Mouse (Mus musculus) forebrain, embryonic 10.5 days (tissue): ENCODE measurements around the gene Foxb2. TPM values are rescaled to one million over a fixed set of nuclear protein-coding genes. Genes with fewer than 3 reads are reported as not detected.
"Not testable (repeated sequence)": the region's sequence is repeated elsewhere in the genome, so short reads cannot be mapped to it uniquely, and the experiment has no call there.

Experiments used
- DNase-seq: peaks from one replicate; pipeline ENCODE4 v3.0.0-alpha.2; 2017; ENCODE audit warnings: low spot score; ENCODE audit errors: extremely low spot score
- H3K27ac ChIP-seq: fragments of 300-500 bp; sonication (generic); 2 replicates; pipeline ENCODE4 v1.5.1; 2016; ENCODE audit warnings: mild to moderate bottlenecking
- H3K27me3 ChIP-seq: fragments of 300-500 bp; sonication (generic); 2 replicates; pipeline ENCODE4 v1.6.1; 2016; ENCODE audit warnings: mild to moderate bottlenecking; ENCODE audit not compliant: poor library complexity, severe bottlenecking
- H3K36me3 ChIP-seq: fragments of 300-500 bp; sonication (generic); replicated peaks from 2 replicates; pipeline ENCODE4 v1.6.1; 2016; ENCODE audit warnings: mild to moderate bottlenecking, moderate library complexity
- H3K4me1 ChIP-seq: fragments of 300-500 bp; sonication (generic); 2 replicates; pipeline ENCODE4 v1.6.1; 2016
- H3K4me3 ChIP-seq: fragments of 300-500 bp; sonication (generic); 2 replicates; pipeline ENCODE4 v1.5.1; 2016; ENCODE audit warnings: mild to moderate bottlenecking, moderate library complexity
- H3K9me3 ChIP-seq: fragments of 300-500 bp; sonication (generic); 2 replicates; pipeline ENCODE4 v1.6.1; 2016; ENCODE audit warnings: mild to moderate bottlenecking, moderate library complexity
- WGBS: fragments of 180-500 bp; shearing (Covaris S2); methylation state at CpG from one replicate; pipeline ENCODE4 v1.1.7; 2016; 5-methylcytosine and 5-hydroxymethylcytosine counted together
- polyA plus RNA-seq: library from polyadenylated mRNA; unstranded; fragments of >200 nt; fragmentation: Nextera tagmentation; extraction: Ambion mirVana; gene quantifications from 2 replicates; pipeline ENCODE4 v1.2.1, GENCODE M21; 2016

The Foxb2 gene
- polyA plus RNA-seq, 1 experiment from 2014 or later: 0.62 TPM

- H3K4me1 ChIP-seq: peaks cover 55% of the 10 kb centered on the region
- no peaks in the 10 kb centered on the region for H3K9me3 ChIP-seq
- peak overlapping the region; percentile 24; the same call in 1 of the 2 replicates for H3K4me3 ChIP-seq
- no peaks in the 10 kb centered on the region for H3K36me3 ChIP-seq
- H3K27ac ChIP-seq: no peak overlapping the region
- H3K27me3 ChIP-seq: peaks cover 97% of the 10 kb centered on the region
- WGBS: 0% methylated on average over 28 of the region's 28 CpGs
- peak; percentile 48 for DNase-seq
These were observed 3.0 kb downstream of the Foxb2 start for GRCm38 (mm10) chr19:16870501-16871191.

- Histone ChIP-seq H3K27ac (no peak overlapping the region), H3K4me1 (peaks cover 33% of the 10 kb centered on the region), H3K9me3 (no peaks in the 10 kb centered on the region), H3K27me3 (peaks cover 79% of the 10 kb centered on the region), H3K4me3 (no peak overlapping the region), H3K36me3 (no peaks in the 10 kb centered on the region)
- 42% methylated on average over 5 of the region's 5 CpGs for WGBS
- no peak for DNase-seq
These were observed 5.1 kb downstream of the Foxb2 start for GRCm38 (mm10) chr19:16868534-16868933.

- DNase-seq: no peak
- Histone ChIP-seq H3K36me3 (no peaks in the 10 kb centered on the region), H3K27ac (no peak overlapping the region), H3K4me3 (no peak overlapping the region), H3K4me1 (no peaks in the 10 kb centered on the region), H3K27me3 (peaks cover 19% of the 10 kb centered on the region), H3K9me3 (no peaks in the 10 kb centered on the region)
- 49% methylated on average over 4 of the region's 4 CpGs for WGBS
These were observed 15.0 kb downstream of the Foxb2 start for GRCm38 (mm10) chr19:16858646-16859045.

GRCm38 (mm10) chr19:16856752-16857151, 16.9 kb downstream of the Foxb2 start:
- Histone ChIP-seq H3K9me3 (no peaks in the 10 kb centered on the region), H3K4me1 (no peaks in the 10 kb centered on the region), H3K4me3 (no peak overlapping the region), H3K27ac (no peak overlapping the region), H3K27me3 (peaks cover 10% of the 10 kb centered on the region), H3K36me3 (no peaks in the 10 kb centered on the region)
- 80% methylated on average over 5 of the region's 5 CpGs for WGBS
- no peak for DNase-seq

GRCm38 (mm10) chr19:16844091-16844490, 29.5 kb downstream of the Foxb2 start:
- not testable (repeated sequence) for DNase-seq, H3K27me3 ChIP-seq, H3K27ac ChIP-seq, H3K36me3 ChIP-seq, H3K9me3 ChIP-seq, H3K4me3 ChIP-seq
- H3K4me1 ChIP-seq: peaks cover 20% of the 10 kb centered on the region
- WGBS: 85% methylated on average over 2 of the region's 2 CpGs

GRCm38 (mm10) chr19:16841516-16842249, 31.9 kb downstream of the Foxb2 start:
- no peak overlapping the region for H3K27ac ChIP-seq
- 9% methylated on average over 9 of the region's 9 CpGs for WGBS
- peaks cover 20% of the 10 kb centered on the region for H3K4me1 ChIP-seq
- H3K4me3 ChIP-seq: no peak overlapping the region
- H3K27me3 ChIP-seq: no peaks in the 10 kb centered on the region
- peaks cover 8% of the 10 kb centered on the region for H3K9me3 ChIP-seq
- peak; percentile 21 for DNase-seq
- H3K36me3 ChIP-seq: no peaks in the 10 kb centered on the region

- H3K27ac ChIP-seq: no peak overlapping the region
- no peaks in the 10 kb centered on the region for H3K36me3 ChIP-seq
- no peak for DNase-seq
- peaks cover 20% of the 10 kb centered on the region for H3K4me1 ChIP-seq
- peaks cover 8% of the 10 kb centered on the region for H3K9me3 ChIP-seq
- no peaks in the 10 kb centered on the region for H3K27me3 ChIP-seq
- WGBS: 61% methylated on average over 8 of the region's 8 CpGs
- H3K4me3 ChIP-seq: no peak overlapping the region
These were observed 32.6 kb downstream of the Foxb2 start for GRCm38 (mm10) chr19:16841001-16841400.

- 74% methylated on average over 5 of the region's 5 CpGs for WGBS
- H3K4me1 ChIP-seq: no peaks in the 10 kb centered on the region
- H3K4me3 ChIP-seq: no peak overlapping the region
- no peaks in the 10 kb centered on the region; the same call in 1 of the 2 replicates for H3K9me3 ChIP-seq
- no peak for DNase-seq
- H3K27ac ChIP-seq: no peak overlapping the region
- H3K27me3 ChIP-seq: peaks cover 31% of the 10 kb centered on the region
- H3K36me3 ChIP-seq: no peaks in the 10 kb centered on the region
These were observed 45.9 kb downstream of the Foxb2 start for GRCm38 (mm10) chr19:16827657-16828056.

- Histone ChIP-seq H3K9me3 (no peaks in the 10 kb centered on the region), H3K4me1 (no peaks in the 10 kb centered on the region), H3K27me3 (peaks cover 31% of the 10 kb centered on the region), H3K27ac (no peak overlapping the region), H3K36me3 (no peaks in the 10 kb centered on the region), H3K4me3 (no peak overlapping the region)
- no peak for DNase-seq
- 56% methylated on average over 5 of the region's 5 CpGs for WGBS
These were observed 48.4 kb downstream of the Foxb2 start for GRCm38 (mm10) chr19:16825228-16825627.

Other genes with a start within 250 kb of the Foxb2 start
- gene Vps13a, start 92.9 kb downstream of the Foxb2 start, polyA plus RNA-seq: 11.4 and 12.7 TPM in 2 replicates
- 1.5 TPM in 2 replicates for gene Prune2, start 82.3 kb upstream of the Foxb2 start, polyA plus RNA-seq